Mouse (Mus musculus): ENCODE data around the gene Cdc42bpb. TPM values are rescaled to one million over a fixed set of nuclear protein-coding genes. Genes with fewer than 3 reads are reported as not detected.

Cdc42bpb gene
- polyA plus RNA-seq (2014; fragmentation: Nextera tagmentation; extraction: Ambion mirVana), result 22.4 and 25.6 TPM in 2 replicates

DNA sequence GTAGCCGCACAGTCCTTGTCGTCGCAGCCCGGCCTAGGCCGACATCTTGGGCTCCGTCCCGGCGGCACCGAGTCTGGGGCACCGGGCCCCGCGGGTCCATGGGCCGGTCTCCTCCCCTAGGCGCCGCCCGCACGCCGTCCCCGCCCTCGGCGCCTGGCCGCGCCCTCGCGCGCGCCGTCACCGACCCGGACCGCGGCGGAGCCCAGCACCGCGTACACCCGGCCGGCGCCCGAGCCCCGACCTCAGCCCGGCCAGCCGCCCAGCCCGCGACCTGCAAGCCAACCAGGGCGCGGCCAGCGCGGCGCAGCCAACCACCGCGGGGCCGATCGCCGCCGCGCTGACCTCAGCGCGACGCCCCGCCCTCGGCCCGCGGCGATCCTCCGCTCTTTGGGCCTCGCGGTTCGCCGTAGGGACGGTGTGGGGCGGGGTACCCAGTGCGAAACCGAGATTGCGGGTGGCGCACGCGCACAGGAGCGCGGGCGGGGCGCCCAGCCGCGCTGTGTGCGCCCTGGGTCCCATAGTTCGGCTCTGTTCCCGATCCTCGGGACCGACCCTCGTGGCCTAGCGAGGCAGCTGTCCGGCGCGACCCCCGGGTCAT is at the start of gene Cdc42bpb:
Cdc42bpb (minus strand) TSS at position 343 of the 598 bp plus-strand sequence.
- Histone ChIP-seq H3K9me3 (ENCODE audit: control insufficient read depth, low read length) (no peaks in the 10 kb centered on the region), H3K4me3 (ENCODE audit: low read depth, low read length) (peak within 1 kb of the TSS; percentile 88), H3K36me3 (ENCODE audit: control insufficient read depth, insufficient read depth, low read length) (no peaks in the 10 kb centered on the region), H3K27ac (ENCODE audit: low read depth, low read length) (peak within 1 kb of the TSS; percentile 87), H3K4me1 (replicated peaks; ENCODE audit: control insufficient read depth, insufficient read depth, low read length) (peaks cover 12% of the 10 kb centered on the region), H3K4me2 (peak within 1 kb of the TSS; percentile 88), H3K9ac (ENCODE audit: low read depth, low read length) (peak within 1 kb of the TSS; percentile 81), H3K27me3 (replicated peaks; ENCODE audit: control insufficient read depth, insufficient read depth, low read length) (peaks cover 24% of the 10 kb centered on the region)
- ATAC-seq (replicated peaks; ENCODE audit: low FRiP score) (peak; percentile 89), DNase-seq (ENCODE audit: low spot score) (peak; percentile 87)
- under 1% methylated on average over 91 of the region's 94 CpGs for WGBS

DNA sequence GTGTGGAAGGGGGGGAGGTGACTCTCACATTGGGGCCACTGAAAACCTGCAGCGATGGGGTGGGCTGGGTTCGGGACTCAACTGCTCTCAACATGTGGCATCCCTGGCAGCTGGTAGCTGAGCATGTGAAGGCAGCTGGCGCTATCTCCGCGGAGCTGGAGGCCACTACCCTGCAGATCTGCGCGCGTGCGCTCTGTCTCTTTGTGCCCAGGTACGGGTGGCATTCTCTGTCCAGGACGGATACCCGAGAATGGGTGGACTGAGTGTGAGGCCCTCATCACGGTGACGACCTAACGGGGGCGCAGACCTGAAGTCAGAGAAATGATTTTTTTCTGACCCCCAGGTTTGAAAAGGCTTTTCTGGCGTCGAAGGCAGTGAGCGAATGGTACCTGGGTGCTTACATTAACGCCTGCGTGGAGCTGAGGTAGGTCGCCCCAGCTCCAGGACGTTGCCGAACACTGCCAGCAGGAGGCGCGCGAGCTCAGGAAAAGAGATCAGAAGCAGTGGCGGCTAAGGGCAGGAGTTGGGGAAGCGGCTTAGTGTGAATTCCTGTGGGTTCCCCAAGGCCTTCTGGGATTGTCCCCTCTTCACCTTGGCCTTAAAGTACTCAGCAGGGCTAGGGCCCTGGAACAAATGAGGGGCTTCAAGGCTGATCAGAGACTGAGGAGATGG is 48.4 kb upstream of the Cdc42bpb start:
- H3K4me1 ChIP-seq (replicated peaks; ENCODE audit: control insufficient read depth, insufficient read depth, low read length), result peaks cover 48% of the 10 kb centered on the region

DNA sequence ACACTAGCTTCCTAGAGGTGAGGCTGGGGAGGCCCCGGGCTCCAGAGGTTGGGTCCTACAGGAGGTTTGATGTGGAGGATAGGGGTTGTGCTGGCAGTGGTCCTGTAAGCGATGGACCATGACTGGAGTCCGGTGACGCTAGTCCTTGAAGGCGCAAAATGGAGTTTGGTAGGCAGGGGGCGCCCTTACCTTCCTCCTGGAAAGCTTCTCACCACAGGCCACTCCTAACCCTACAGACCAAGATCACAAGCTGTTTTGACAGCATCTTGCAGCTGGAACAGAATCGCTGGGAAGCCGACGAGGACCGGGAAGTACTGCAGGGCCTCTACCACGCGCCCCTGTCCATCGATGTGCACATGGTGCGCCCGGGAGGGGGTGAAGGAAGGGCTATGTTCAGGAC is 47.7 kb upstream of the Cdc42bpb start:
- peaks cover 47% of the 10 kb centered on the region for H3K4me1 ChIP-seq (replicated peaks; ENCODE audit: control insufficient read depth, insufficient read depth, low read length)
- 4% methylated on average over 15 of the region's 15 CpGs for WGBS
- no peak overlapping the region for H3K27ac ChIP-seq (ENCODE audit: low read depth, low read length)
- H3K36me3 ChIP-seq (ENCODE audit: control insufficient read depth, insufficient read depth, low read length), result no peaks in the 10 kb centered on the region
- no peaks in the 10 kb centered on the region for H3K9me3 ChIP-seq (ENCODE audit: control insufficient read depth, low read length)
- H3K27me3 ChIP-seq (replicated peaks; ENCODE audit: control insufficient read depth, insufficient read depth, low read length), result peaks cover 70% of the 10 kb centered on the region
- peak; percentile 23; the same call in 1 of the 2 replicates for ATAC-seq (replicated peaks; ENCODE audit: low FRiP score)
- H3K9ac ChIP-seq (ENCODE audit: low read depth, low read length), result no peak overlapping the region
- DNase-seq (ENCODE audit: low spot score), result peak; percentile 82
- no peak overlapping the region for H3K4me2 ChIP-seq
- no peak overlapping the region for H3K4me3 ChIP-seq (ENCODE audit: low read depth, low read length)

More for the DNA sequence above, 48.4 kb upstream of the Cdc42bpb start:
- Histone ChIP-seq H3K4me3 (ENCODE audit: low read depth, low read length) (no peak overlapping the region), H3K9ac (ENCODE audit: low read depth, low read length) (no peak overlapping the region), H3K27ac (ENCODE audit: low read depth, low read length) (no peak overlapping the region), H3K36me3 (ENCODE audit: control insufficient read depth, insufficient read depth, low read length) (no peaks in the 10 kb centered on the region), H3K9me3 (ENCODE audit: control insufficient read depth, low read length) (no peaks in the 10 kb centered on the region), H3K27me3 (replicated peaks; ENCODE audit: control insufficient read depth, insufficient read depth, low read length) (peaks cover 75% of the 10 kb centered on the region), H3K4me2 (no peak overlapping the region)
- 19% methylated on average over 29 of the region's 29 CpGs for WGBS
- ATAC-seq (replicated peaks; ENCODE audit: low FRiP score), result peak; percentile 48
- peak; percentile 86 for DNase-seq (ENCODE audit: low spot score)

DNA sequence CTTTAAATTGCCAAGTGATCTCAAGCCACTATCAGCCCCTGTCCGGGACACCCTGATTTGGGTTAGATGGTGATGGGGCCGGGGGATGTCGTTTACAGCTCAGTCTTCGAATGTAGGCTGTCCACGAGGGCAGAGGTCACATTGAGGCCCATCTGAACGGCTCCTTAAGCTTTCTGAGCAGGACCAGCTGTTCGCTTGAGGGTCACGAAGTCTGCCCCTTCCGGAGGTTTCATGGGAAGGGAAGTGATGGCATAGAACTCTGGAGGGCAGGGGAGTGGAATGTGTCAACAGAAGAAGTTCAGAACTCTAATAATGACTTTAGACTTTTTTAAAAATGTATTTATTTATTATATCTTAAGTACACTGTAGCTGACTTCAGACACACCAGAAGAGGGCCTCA is 47.0 kb upstream of the Cdc42bpb start:
- DNase-seq (ENCODE audit: low spot score), result no peak
- Histone ChIP-seq H3K9me3 (ENCODE audit: control insufficient read depth, low read length) (no peaks in the 10 kb centered on the region), H3K27ac (ENCODE audit: low read depth, low read length) (no peak overlapping the region), H3K36me3 (ENCODE audit: control insufficient read depth, insufficient read depth, low read length) (no peaks in the 10 kb centered on the region), H3K4me1 (replicated peaks; ENCODE audit: control insufficient read depth, insufficient read depth, low read length) (peaks cover 42% of the 10 kb centered on the region), H3K9ac (ENCODE audit: low read depth, low read length) (no peak overlapping the region), H3K4me2 (no peak overlapping the region), H3K4me3 (ENCODE audit: low read depth, low read length) (no peak overlapping the region), H3K27me3 (replicated peaks; ENCODE audit: control insufficient read depth, insufficient read depth, low read length) (peaks cover 64% of the 10 kb centered on the region)
- 40% methylated on average over 9 of the region's 9 CpGs for WGBS
- ATAC-seq (replicated peaks; ENCODE audit: low FRiP score), result no peak

DNA sequence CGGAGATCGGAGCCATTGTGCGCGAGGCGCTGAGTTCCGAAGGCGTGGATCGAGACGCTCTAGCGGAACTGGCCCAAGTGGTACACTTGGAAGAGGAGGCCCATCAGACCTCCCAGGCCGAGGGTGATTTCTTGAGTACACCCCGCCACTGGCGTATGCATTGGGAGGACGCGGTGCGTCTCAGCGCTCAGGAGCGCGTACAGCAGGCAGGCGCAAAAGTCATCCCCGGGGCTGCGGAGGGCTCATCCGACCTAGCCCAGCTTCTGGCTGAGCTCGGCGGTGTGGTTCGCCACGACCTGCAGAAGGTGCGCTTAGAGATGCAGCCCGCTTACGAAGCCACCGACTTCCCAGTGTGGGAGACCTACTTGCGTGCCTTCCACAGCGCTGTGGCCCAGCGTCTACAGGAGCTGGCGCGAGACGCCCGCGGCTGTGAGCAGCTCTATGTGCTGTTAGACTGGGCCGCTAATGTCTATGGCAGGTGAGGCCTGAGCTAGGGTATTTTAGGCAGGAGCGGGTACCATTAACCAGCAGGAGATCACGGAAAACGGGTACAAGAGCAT is 46.1 kb upstream of the Cdc42bpb start:
- Histone ChIP-seq H3K9ac (ENCODE audit: low read depth, low read length) (no peak overlapping the region), H3K27ac (ENCODE audit: low read depth, low read length) (no peak overlapping the region), H3K9me3 (ENCODE audit: control insufficient read depth, low read length) (no peaks in the 10 kb centered on the region), H3K4me3 (ENCODE audit: low read depth, low read length) (peak overlapping the region; percentile 4; the same call in 1 of the 2 replicates), H3K4me1 (replicated peaks; ENCODE audit: control insufficient read depth, insufficient read depth, low read length) (peaks cover 34% of the 10 kb centered on the region), H3K36me3 (ENCODE audit: control insufficient read depth, insufficient read depth, low read length) (no peaks in the 10 kb centered on the region), H3K27me3 (replicated peaks; ENCODE audit: control insufficient read depth, insufficient read depth, low read length) (peaks cover 59% of the 10 kb centered on the region), H3K4me2 (peak overlapping the region; percentile 41)
- no peak for ATAC-seq (replicated peaks; ENCODE audit: low FRiP score)
- WGBS, result 16% methylated on average over 43 of the region's 43 CpGs
- no peak for DNase-seq (ENCODE audit: low spot score)

DNA sequence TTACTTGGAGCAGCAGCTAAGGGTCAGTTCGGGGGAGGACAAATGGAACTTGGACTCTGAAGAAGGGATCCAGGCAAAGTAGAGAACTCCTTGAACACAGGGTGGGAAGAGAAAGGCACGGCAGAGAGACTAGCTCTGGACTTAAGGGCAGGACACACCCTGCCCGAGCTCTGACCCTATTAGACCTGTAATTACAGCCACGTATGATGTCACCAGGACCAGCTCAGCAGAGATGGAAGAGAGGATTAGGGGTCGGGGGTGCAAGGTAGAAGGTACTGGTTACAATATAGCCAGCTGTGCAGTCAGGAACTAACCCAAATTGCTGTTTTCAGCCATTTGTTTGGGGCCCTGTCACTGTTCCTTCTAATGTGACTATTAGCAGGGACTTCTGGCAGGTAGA is 45.3 kb upstream of the Cdc42bpb start:
- Histone ChIP-seq H3K4me2 (no peak overlapping the region), H3K27ac (ENCODE audit: low read depth, low read length) (no peak overlapping the region), H3K4me1 (replicated peaks; ENCODE audit: control insufficient read depth, insufficient read depth, low read length) (peaks cover 28% of the 10 kb centered on the region), H3K27me3 (replicated peaks; ENCODE audit: control insufficient read depth, insufficient read depth, low read length) (peaks cover 51% of the 10 kb centered on the region), H3K9ac (ENCODE audit: low read depth, low read length) (no peak overlapping the region), H3K9me3 (ENCODE audit: control insufficient read depth, low read length) (no peaks in the 10 kb centered on the region), H3K36me3 (ENCODE audit: control insufficient read depth, insufficient read depth, low read length) (no peaks in the 10 kb centered on the region), H3K4me3 (ENCODE audit: low read depth, low read length) (no peak overlapping the region)
- no peak for DNase-seq (ENCODE audit: low spot score)
- 58% methylated on average over 5 of the region's 5 CpGs for WGBS
- no peak for ATAC-seq (replicated peaks; ENCODE audit: low FRiP score)

DNA sequence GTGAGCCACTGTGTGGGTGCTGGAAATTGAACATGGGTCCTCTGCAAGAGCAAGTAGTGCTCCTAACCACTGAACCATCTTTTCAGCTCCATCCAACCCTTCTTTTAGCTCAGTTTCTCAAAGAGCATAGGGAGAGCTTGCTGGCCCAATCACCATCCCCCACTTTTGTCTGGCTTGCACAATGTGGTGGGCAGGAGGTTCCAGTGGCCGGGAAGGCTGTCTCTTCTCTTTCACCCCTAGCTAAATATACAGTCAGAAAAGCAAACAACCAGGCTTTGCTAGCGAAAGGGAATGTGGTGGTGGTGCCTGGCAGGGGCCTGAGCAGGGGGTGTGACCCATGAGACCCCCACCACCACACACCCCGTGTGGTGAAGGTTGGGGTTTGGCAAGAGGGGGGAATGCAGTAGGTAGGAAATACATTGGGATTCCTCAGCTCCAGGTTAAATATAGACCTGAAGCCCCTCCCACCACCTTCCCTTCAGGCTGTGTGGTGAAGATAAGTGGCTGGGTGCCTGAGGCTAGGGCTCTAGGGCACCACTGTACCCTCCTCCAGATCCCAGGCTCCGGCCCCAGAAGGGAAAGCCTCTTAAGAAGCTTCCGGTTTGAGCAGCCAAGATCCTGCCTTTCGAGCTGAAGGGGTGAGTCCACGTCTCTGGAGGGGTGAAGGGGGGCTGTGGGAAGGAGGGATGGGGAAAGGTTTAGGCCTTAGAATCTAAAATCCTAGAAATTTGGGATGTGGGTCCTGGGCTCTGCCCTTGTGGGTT is 43.6 kb upstream of the Cdc42bpb start:
- DNase-seq (ENCODE audit: low spot score), result no peak
- 27% methylated on average over 7 of the region's 7 CpGs for WGBS
- Histone ChIP-seq H3K9me3 (ENCODE audit: control insufficient read depth, low read length) (no peaks in the 10 kb centered on the region), H3K27me3 (replicated peaks; ENCODE audit: control insufficient read depth, insufficient read depth, low read length) (peaks cover 43% of the 10 kb centered on the region), H3K9ac (ENCODE audit: low read depth, low read length) (peak overlapping the region; percentile 18), H3K36me3 (ENCODE audit: control insufficient read depth, insufficient read depth, low read length) (no peaks in the 10 kb centered on the region), H3K27ac (ENCODE audit: low read depth, low read length) (peak overlapping the region; percentile 45), H3K4me1 (replicated peaks; ENCODE audit: control insufficient read depth, insufficient read depth, low read length) (peaks cover 34% of the 10 kb centered on the region), H3K4me3 (ENCODE audit: low read depth, low read length) (no peak overlapping the region; the same call in 1 of the 2 replicates), H3K4me2 (peak overlapping the region; percentile 49)
- ATAC-seq (replicated peaks; ENCODE audit: low FRiP score), result peak; percentile 62

DNA sequence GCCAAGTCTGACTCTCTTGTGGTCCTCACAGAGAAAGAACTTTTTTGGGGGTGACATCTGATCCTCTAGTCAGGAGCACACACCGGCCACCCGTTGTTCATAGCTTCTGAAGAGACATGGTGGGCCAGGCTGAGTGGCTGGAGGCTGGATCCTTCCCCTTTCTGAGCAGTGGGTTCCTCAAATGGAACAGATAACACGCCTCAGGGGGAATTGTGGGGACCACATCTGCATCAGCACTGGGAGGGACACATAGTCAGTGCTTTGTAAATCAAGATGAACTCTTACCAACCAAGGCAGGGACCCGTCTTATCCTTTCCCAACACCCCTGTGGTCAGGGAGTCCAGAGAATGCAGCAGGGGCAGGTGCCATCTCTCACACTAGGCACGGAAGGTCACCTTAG is 42.4 kb upstream of the Cdc42bpb start:
- no peak overlapping the region for H3K27ac ChIP-seq (ENCODE audit: low read depth, low read length)
- H3K4me1 ChIP-seq (replicated peaks; ENCODE audit: control insufficient read depth, insufficient read depth, low read length), result peaks cover 31% of the 10 kb centered on the region
- H3K4me2 ChIP-seq, result peak overlapping the region; percentile 49
- H3K9me3 ChIP-seq (ENCODE audit: control insufficient read depth, low read length), result no peaks in the 10 kb centered on the region
- H3K9ac ChIP-seq (ENCODE audit: low read depth, low read length), result no peak overlapping the region
- ATAC-seq (replicated peaks; ENCODE audit: low FRiP score), result no peak
- 37% methylated on average over 5 of the region's 5 CpGs for WGBS
- no peaks in the 10 kb centered on the region for H3K36me3 ChIP-seq (ENCODE audit: control insufficient read depth, insufficient read depth, low read length)
- peaks cover 34% of the 10 kb centered on the region for H3K27me3 ChIP-seq (replicated peaks; ENCODE audit: control insufficient read depth, insufficient read depth, low read length)
- no peak for DNase-seq (ENCODE audit: low spot score)
- no peak overlapping the region for H3K4me3 ChIP-seq (ENCODE audit: low read depth, low read length)
